Mouse (Mus musculus): ENCODE results near the gene Csnk1e. TPM values are rescaled to one million over a fixed set of nuclear protein-coding genes. Genes with fewer than 3 reads are reported as not detected.

The Csnk1e gene
- total RNA-seq, 4 experiments from 2014 or later, result 146 to 162 (median 152) TPM

- DNase-seq (ENCODE audit: low spot score in 2 of 2), result no peak
Observed at GRCm38 (mm10) chr15:79396736-79397135, 58.6 kb downstream of the Csnk1e start.

GRCm38 (mm10) chr15:79395281-79395680 lies 60.1 kb downstream of the Csnk1e start:
- no peak for DNase-seq (ENCODE audit: low spot score in 2 of 2)

GRCm38 (mm10) chr15:79394842-79395241 lies 60.5 kb downstream of the Csnk1e start:
- no peak for DNase-seq (ENCODE audit: low spot score in 2 of 2)

- no peak for DNase-seq (ENCODE audit: low spot score in 2 of 2)
Observed at GRCm38 (mm10) chr15:79393101-79393500, 62.3 kb downstream of the Csnk1e start.

GRCm38 (mm10) chr15:79392527-79392926 lies 62.8 kb downstream of the Csnk1e start:
- DNase-seq (ENCODE audit: low spot score in 2 of 2), result no peak

- DNase-seq (ENCODE audit: low spot score in 2 of 2), result peak in 1 of 2 experiments; percentile 61
Observed at GRCm38 (mm10) chr15:79391447-79392093, 63.8 kb downstream of the Csnk1e start.

- no peak for DNase-seq (ENCODE audit: low spot score in 2 of 2)
Observed at GRCm38 (mm10) chr15:79390434-79390833, 64.9 kb downstream of the Csnk1e start.

- no peak for DNase-seq (ENCODE audit: low spot score in 2 of 2)
Observed at GRCm38 (mm10) chr15:79388171-79388570, 67.2 kb downstream of the Csnk1e start.

GRCm38 (mm10) chr15:79387611-79388010 lies 67.8 kb downstream of the Csnk1e start:
- DNase-seq (ENCODE audit: low spot score in 2 of 2), result no peak

- DNase-seq (ENCODE audit: low spot score in 2 of 2), result no peak
Observed at GRCm38 (mm10) chr15:79387081-79387480, 68.3 kb downstream of the Csnk1e start.

GRCm38 (mm10) chr15:79381644-79382043 lies 73.7 kb downstream of the Csnk1e start:
- no peak for DNase-seq (ENCODE audit: low spot score in 2 of 2)

- peak; percentile 49 to 57 for DNase-seq (ENCODE audit: low spot score in 2 of 2)
Observed at GRCm38 (mm10) chr15:79380468-79381444, 74.6 kb downstream of the Csnk1e start.

- no peak for DNase-seq (ENCODE audit: low spot score in 2 of 2)
Observed at GRCm38 (mm10) chr15:79379658-79380057, 75.7 kb downstream of the Csnk1e start.

- no peak for DNase-seq (ENCODE audit: low spot score in 2 of 2)
Observed at GRCm38 (mm10) chr15:79378608-79379007, 76.8 kb downstream of the Csnk1e start.

GRCm38 (mm10) chr15:79377681-79378080 lies 77.7 kb downstream of the Csnk1e start:
- DNase-seq (ENCODE audit: low spot score in 2 of 2), result peak in 1 of 2 experiments; percentile 54

GRCm38 (mm10) chr15:79374760-79375159 lies 80.6 kb downstream of the Csnk1e start:
- no peak for DNase-seq (ENCODE audit: low spot score in 2 of 2)

GRCm38 (mm10) chr15:79370281-79370843 lies 85.0 kb downstream of the Csnk1e start:
- DNase-seq (ENCODE audit: low spot score in 2 of 2), result no peak

GRCm38 (mm10) chr15:79369452-79370280 lies 85.7 kb downstream of the Csnk1e start:
- DNase-seq (ENCODE audit: low spot score in 2 of 2), result no peak

GRCm38 (mm10) chr15:79368861-79369440 lies 86.4 kb downstream of the Csnk1e start:
- DNase-seq (ENCODE audit: low spot score in 2 of 2), result no peak

- DNase-seq (ENCODE audit: low spot score in 2 of 2), result no peak
Observed at GRCm38 (mm10) chr15:79368313-79368811, 87.0 kb downstream of the Csnk1e start.
